Mouse (Mus musculus) hindbrain, embryonic 15.5 days (tissue): Measurements from ENCODE around the gene E130208F15Rik. TPM values are rescaled to one million over a fixed set of nuclear protein-coding genes. Genes with fewer than 3 reads are reported as not detected.

Source experiments
- polyA plus RNA-seq: library from polyadenylated mRNA; unstranded; fragments of >200 nt; fragmentation: Nextera tagmentation; extraction: Ambion mirVana; gene quantifications from 2 replicates; pipeline ENCODE4 v1.2.1, GENCODE M21; 2015

The E130208F15Rik gene
- polyA plus RNA-seq, 1 experiment from 2014 or later: not detected

Other genes starting within 250 kb of the E130208F15Rik start
- gene Zfp82, start 248.8 kb upstream of the E130208F15Rik start, polyA plus RNA-seq: 8.6 and 10.9 TPM in 2 replicates
- 1.9 and 4.0 TPM in 2 replicates for gene Gm26920, start 231.3 kb upstream of the E130208F15Rik start, polyA plus RNA-seq
- gene Zfp566, start 231.2 kb upstream of the E130208F15Rik start, polyA plus RNA-seq: 12.4 and 16.6 TPM in 2 replicates
- 73.8 and 85.0 TPM in 2 replicates for gene Zfp260, start 227.0 kb upstream of the E130208F15Rik start, polyA plus RNA-seq
- gene Zfp382, start 199.8 kb upstream of the E130208F15Rik start, polyA plus RNA-seq: 21.3 and 22.3 TPM in 2 replicates
- gene Zfp146, start 152.0 kb upstream of the E130208F15Rik start, polyA plus RNA-seq: 10.5 and 11.6 TPM in 2 replicates
- gene Cox7a1, start 137.6 kb upstream of the E130208F15Rik start, polyA plus RNA-seq: 5.2 and 7.1 TPM in 2 replicates
- gene Capns1, start 122.9 kb upstream of the E130208F15Rik start, polyA plus RNA-seq: 86.4 and 88.3 TPM in 2 replicates
- 176 and 178 TPM in 2 replicates for gene Polr2i, start 89.8 kb upstream of the E130208F15Rik start, polyA plus RNA-seq
- 430 and 435 TPM in 2 replicates for gene Tbcb, start 89.5 kb upstream of the E130208F15Rik start, polyA plus RNA-seq
- not detected in 2 replicates for gene Ovol3, start 86.0 kb upstream of the E130208F15Rik start, polyA plus RNA-seq
- 0.52 and 0.88 TPM in 2 replicates for gene Thap8, start 41.6 kb upstream of the E130208F15Rik start, polyA plus RNA-seq
- 4.0 and 5.3 TPM in 2 replicates for gene Wdr62, start 41.3 kb upstream of the E130208F15Rik start, polyA plus RNA-seq
- gene Clip3, start 30.0 kb upstream of the E130208F15Rik start, polyA plus RNA-seq: 88.4 and 120 TPM in 2 replicates
- gene Alkbh6, start 13.0 kb upstream of the E130208F15Rik start, polyA plus RNA-seq: 121 and 135 TPM in 2 replicates
- 17.1 and 19.1 TPM in 2 replicates for gene Syne4, start 6.9 kb upstream of the E130208F15Rik start, polyA plus RNA-seq
- gene Sdhaf1, start 2.2 kb downstream of the E130208F15Rik start, polyA plus RNA-seq: 16.2 and 17.3 TPM in 2 replicates
- 14.3 and 15.7 TPM in 2 replicates for gene Lrfn3, start 41.0 kb downstream of the E130208F15Rik start, polyA plus RNA-seq
- 28.9 and 39.1 TPM in 2 replicates for gene Tyrobp, start 92.0 kb downstream of the E130208F15Rik start, polyA plus RNA-seq
- 0.53 and 0.56 TPM in 2 replicates for gene Hcst, start 98.1 kb downstream of the E130208F15Rik start, polyA plus RNA-seq
- gene Nfkbid, start 100.0 kb downstream of the E130208F15Rik start, polyA plus RNA-seq: 2.4 and 2.9 TPM in 2 replicates
- gene Aplp1, start 123.8 kb downstream of the E130208F15Rik start, polyA plus RNA-seq: 674 and 762 TPM in 2 replicates
- gene Kirrel2, start 135.9 kb downstream of the E130208F15Rik start, polyA plus RNA-seq: 4.7 and 7.3 TPM in 2 replicates
- gene Nphs1, start 136.6 kb downstream of the E130208F15Rik start, polyA plus RNA-seq: 1.1 and 1.2 TPM in 2 replicates
- 0.36 TPM in 1 of 2 replicates, not detected in the other for gene Prodh2, start 171.9 kb downstream of the E130208F15Rik start, polyA plus RNA-seq
- 101 and 135 TPM in 2 replicates for gene Arhgap33, start 213.3 kb downstream of the E130208F15Rik start, polyA plus RNA-seq
- 11.1 and 13.2 TPM in 2 replicates for gene Hspb6, start 230.4 kb downstream of the E130208F15Rik start, polyA plus RNA-seq
- 8.4 and 9.1 TPM in 2 replicates for gene Proser3, start 230.6 kb downstream of the E130208F15Rik start, polyA plus RNA-seq
- gene Lin37, start 238.1 kb downstream of the E130208F15Rik start, polyA plus RNA-seq: 52.7 and 53.1 TPM in 2 replicates
- 89.7 and 92.1 TPM in 2 replicates for gene U2af1l4, start 241.6 kb downstream of the E130208F15Rik start, polyA plus RNA-seq
- 15.4 and 17.5 TPM in 2 replicates for gene Gm49396, start 241.6 kb downstream of the E130208F15Rik start, polyA plus RNA-seq
- 124 and 134 TPM in 2 replicates for gene Psenen, start 241.9 kb downstream of the E130208F15Rik start, polyA plus RNA-seq
- 5.5 and 6.0 TPM in 2 replicates for gene Igflr1, start 243.7 kb downstream of the E130208F15Rik start, polyA plus RNA-seq